Mouse (Mus musculus) small intestine, adult 2 months (tissue): ENCODE data around the gene Dzank1. TPM values are rescaled to one million over a fixed set of nuclear protein-coding genes. Genes with fewer than 3 reads are reported as not detected.
A peak's percentile ranks its signal among the peaks of the same experiment; 100 is the strongest.

Experiments used
- H3K27ac ChIP-seq: fragments of 200-500 bp; 2 replicates; pipeline ENCODE4 v1.5.1; 2012; ENCODE audit warnings: low read depth, low read length, control low read depth, inconsistent platforms; ENCODE audit not compliant: insufficient read depth
- H3K27me3 ChIP-seq: fragments of 200-500 bp; 2 replicates; pipeline ENCODE4 v1.6.1; 2012; ENCODE audit warnings: mild to moderate bottlenecking, moderate library complexity, low read length, inconsistent platforms; ENCODE audit not compliant: control insufficient read depth, insufficient read depth
- H3K36me3 ChIP-seq: fragments of 200-500 bp; 2 replicates; pipeline ENCODE4 v1.6.1; 2012; ENCODE audit warnings: mild to moderate bottlenecking, low read length, control low read depth, inconsistent platforms; ENCODE audit not compliant: control insufficient read depth, insufficient read depth
- H3K4me1 ChIP-seq: fragments of 200-500 bp; 2 replicates; pipeline ENCODE4 v1.6.1; 2012; ENCODE audit warnings: low read length, inconsistent platforms, mixed read lengths; ENCODE audit not compliant: control insufficient read depth, insufficient read depth, insufficient read length
- H3K4me3 ChIP-seq: fragments of 200-500 bp; 2 replicates; pipeline ENCODE4 v1.5.1; 2012; ENCODE audit warnings: low read depth, mild to moderate bottlenecking, control low read depth, inconsistent platforms, low read length, moderate library complexity
- CTCF ChIP-seq: fragments of 200-500 bp; IDR thresholded peaks from 2 replicates; pipeline ENCODE4 v1.5.1; 2012; ENCODE audit warnings: low read depth, mild to moderate bottlenecking, control low read depth, inconsistent platforms, low read length, moderate library complexity, mixed read lengths; ENCODE audit not compliant: insufficient replicate concordance, insufficient read length; ENCODE audit errors: extremely low read depth
- POLR2A ChIP-seq: fragments of 200-500 bp; IDR thresholded peaks from 2 replicates; pipeline ENCODE4 v1.6.1; 2012; ENCODE audit warnings: low read depth, mild to moderate bottlenecking, control low read depth, inconsistent platforms, low read length, moderate library complexity
- WGBS: fragments of 180-500 bp; shearing (Covaris S2); methylation state at CpG from one replicate; pipeline ENCODE4 v1.1.7; 2018; 5-methylcytosine and 5-hydroxymethylcytosine counted together
- polyA plus RNA-seq: library from polyadenylated mRNA; depleted of rRNA; stranded (reverse); fragments of >200 nt; gene quantifications from 2 replicates; pipeline ENCODE4 v1.2.3, GENCODE M21; 2012

Gene Dzank1
- polyA plus RNA-seq, 1 experiment, result 0.08 TPM

DNA sequence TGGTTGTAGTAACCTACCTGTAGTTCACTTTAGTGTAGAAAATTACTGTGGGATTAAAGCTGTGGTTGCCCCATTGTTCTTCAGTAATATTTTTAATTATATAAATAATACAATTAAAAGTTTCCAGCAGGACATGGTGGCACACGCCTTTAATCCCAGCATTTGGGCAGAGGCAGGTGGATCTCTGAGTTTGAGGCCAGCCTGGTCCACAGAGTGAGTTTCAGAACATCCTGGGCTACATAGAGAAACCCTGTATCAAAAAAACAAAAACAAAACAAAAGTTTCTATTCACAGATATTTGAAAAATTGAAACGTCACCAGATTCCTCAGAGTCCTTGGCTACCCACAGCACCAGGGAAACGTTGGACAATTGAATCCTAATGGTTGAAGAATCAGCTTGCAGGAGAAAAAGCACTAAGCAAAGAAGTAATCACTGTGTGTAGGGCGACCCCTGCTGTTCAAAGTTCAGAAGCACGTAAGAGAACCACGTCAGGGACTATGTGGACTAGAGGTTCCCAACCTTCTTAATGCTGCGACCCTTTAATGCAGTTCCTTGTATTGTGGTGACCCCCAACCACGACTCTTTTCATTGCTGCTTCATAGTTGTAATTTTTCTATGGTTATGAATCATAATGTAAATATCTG lies 74.7 kb downstream of the Dzank1 start:
- H3K36me3 ChIP-seq, result no peaks in the 10 kb centered on the region
- H3K4me1 ChIP-seq, result 0 out of 2 replicates have a peak, but pooled peaks cover 2% of the 10 kb centered on the region

GRCm38 (mm10) chr2:144450378-144450777 lies 76.8 kb downstream of the Dzank1 start:
- no peak for TF ChIP-seq POLR2A
- no peak for TF ChIP-seq CTCF
- no peak overlapping the region for H3K27ac ChIP-seq
- 56% methylated on average over 2 of the region's 2 CpGs for WGBS
- no peaks in the 10 kb centered on the region for H3K36me3 ChIP-seq
- H3K4me3 ChIP-seq, result no peak overlapping the region
- 0 out of 2 replicates have a peak, but pooled peaks cover 2% of the 10 kb centered on the region for H3K4me1 ChIP-seq
- H3K27me3 ChIP-seq, result no peaks in the 10 kb centered on the region

More for the DNA sequence above, 74.7 kb downstream of the Dzank1 start:
- TF ChIP-seq CTCF (no peak), POLR2A (no peak)
- Histone ChIP-seq H3K27ac (no peak overlapping the region), H3K27me3 (no peaks in the 10 kb centered on the region), H3K4me3 (no peak overlapping the region)
- 9% methylated on average over 8 of the region's 8 CpGs for WGBS

DNA sequence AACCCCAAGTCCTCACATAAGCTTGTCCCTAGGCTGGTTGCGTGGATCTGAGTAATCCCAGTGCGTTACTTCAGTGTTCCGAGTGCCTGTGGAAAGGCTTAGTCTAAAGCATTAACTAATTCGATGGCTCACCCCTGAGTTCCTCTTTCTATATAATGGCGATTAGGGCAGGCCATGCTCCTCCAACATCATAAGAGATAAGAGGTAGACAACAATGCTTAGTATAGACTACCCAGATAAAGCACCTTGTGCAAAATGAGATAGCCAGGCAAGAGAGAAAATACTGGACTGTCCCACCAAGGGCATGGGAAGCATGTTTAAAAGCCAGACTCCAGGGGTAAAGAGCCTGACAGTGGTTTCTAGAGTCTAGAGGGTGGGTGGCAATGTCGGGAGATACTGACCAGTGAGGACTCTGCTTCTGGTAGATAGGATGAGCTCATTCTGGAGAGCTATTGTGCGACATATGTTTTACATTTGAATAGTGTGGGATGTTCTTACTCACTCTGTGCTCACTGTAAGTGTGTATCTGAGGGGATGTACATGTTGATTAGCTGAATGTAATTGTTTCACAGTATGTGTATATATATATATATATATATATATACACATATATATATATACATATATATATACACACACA lies 80.7 kb downstream of the Dzank1 start:
- H3K4me3 ChIP-seq, result no peak overlapping the region
- TF ChIP-seq CTCF (no peak), POLR2A (no peak)
- no peaks in the 10 kb centered on the region for H3K27me3 ChIP-seq
- 84% methylated on average over 7 of the region's 7 CpGs for WGBS
- no peak overlapping the region for H3K27ac ChIP-seq
- H3K4me1 ChIP-seq, result peaks cover 5% of the 10 kb centered on the region
- H3K36me3 ChIP-seq, result no peaks in the 10 kb centered on the region

DNA sequence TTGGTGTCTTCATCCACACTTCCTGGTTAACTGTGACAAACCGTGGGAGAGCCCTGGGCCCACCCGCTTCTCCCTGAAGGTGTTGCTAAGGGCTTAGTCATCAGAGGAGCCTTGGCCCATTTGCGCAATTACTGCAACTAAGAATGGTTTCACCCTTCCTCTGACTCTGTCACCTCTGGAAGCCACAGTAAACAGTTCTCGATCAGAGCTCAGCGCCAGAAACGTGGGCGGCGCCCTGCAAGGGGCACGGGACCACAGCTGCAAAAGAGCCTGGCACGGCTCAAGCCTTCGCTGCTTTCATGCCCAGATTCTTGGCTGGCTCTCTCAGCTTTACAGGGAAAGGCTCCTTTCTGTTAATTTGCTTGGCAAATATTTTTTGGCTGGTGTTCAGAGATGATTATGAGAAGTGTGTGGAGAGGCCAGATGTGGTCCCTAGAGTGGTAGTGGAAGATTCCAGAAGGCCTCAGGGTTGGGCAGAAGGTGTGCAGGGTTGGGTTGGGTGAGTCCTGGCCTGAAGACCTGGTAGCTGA lies 85.8 kb downstream of the Dzank1 start:
- no peaks in the 10 kb centered on the region for H3K36me3 ChIP-seq
- no peaks in the 10 kb centered on the region for H3K27me3 ChIP-seq
- no peak overlapping the region for H3K4me3 ChIP-seq
- no peak for TF ChIP-seq CTCF
- no peak for TF ChIP-seq POLR2A
- peak overlapping the region; percentile 10 for H3K27ac ChIP-seq
- WGBS, result 21% methylated on average over 11 of the region's 11 CpGs
- H3K4me1 ChIP-seq, result peaks cover 15% of the 10 kb centered on the region

- 45% methylated on average over 3 of the region's 3 CpGs for WGBS
- Histone ChIP-seq H3K4me3 (no peak overlapping the region), H3K4me1 (peaks cover 15% of the 10 kb centered on the region), H3K27me3 (no peaks in the 10 kb centered on the region), H3K27ac (no peak overlapping the region), H3K36me3 (no peaks in the 10 kb centered on the region)
- TF ChIP-seq POLR2A, result no peak
- no peak for TF ChIP-seq CTCF
Observed at GRCm38 (mm10) chr2:144439191-144439700, 88.0 kb downstream of the Dzank1 start.

DNA sequence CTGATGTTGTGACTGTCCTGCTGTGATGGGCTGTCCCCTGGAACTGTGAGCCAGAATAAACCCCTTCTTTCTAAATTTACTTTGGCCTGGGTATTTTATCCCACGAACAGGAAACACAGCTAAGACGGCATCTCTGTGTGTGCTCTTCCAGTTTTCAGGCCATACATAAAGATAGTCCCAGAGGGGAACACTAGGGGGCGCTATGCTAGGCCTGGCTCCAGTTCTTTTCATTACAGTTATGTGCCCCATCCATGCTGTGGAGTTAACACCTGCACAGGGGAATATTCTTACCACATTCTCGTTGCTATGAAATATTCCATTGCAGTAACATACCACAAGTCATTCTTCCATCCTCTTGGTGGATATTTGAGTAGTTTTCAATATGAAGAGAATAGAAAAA lies 88.8 kb downstream of the Dzank1 start:
- WGBS, result 68% methylated on average over 4 of the region's 4 CpGs
- H3K4me1 ChIP-seq, result peaks cover 15% of the 10 kb centered on the region
- no peaks in the 10 kb centered on the region for H3K27me3 ChIP-seq
- TF ChIP-seq CTCF (peak; percentile 49; the same call in 1 of the 2 replicates), POLR2A (no peak)
- H3K36me3 ChIP-seq, result no peaks in the 10 kb centered on the region
- no peak overlapping the region for H3K27ac ChIP-seq
- H3K4me3 ChIP-seq, result no peak overlapping the region

DNA sequence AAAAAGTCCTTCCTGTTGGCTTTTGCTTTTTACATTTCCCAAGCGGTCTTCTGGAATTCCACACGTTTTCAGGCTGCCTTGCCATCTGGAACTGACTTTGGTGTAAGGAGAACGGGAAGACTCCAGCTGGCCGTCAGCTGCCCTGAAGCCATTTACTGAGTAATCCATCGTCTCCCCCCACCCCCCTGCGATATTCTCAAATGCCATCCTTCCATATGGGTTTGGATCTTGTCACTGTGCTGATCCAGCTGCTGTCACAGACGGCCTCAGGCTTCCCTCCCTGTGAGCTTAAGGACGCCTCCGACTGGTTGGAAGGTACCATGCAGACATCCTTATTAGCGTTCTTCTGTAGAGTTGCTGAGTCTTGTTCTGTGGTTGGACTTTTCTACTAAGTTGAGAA lies 91.5 kb downstream of the Dzank1 start:
- TF ChIP-seq CTCF (no peak), POLR2A (no peak)
- H3K27ac ChIP-seq, result no peak overlapping the region
- WGBS, result 88% methylated on average over 10 of the region's 10 CpGs
- peaks cover 10% of the 10 kb centered on the region; the same call in 1 of the 2 replicates for H3K4me1 ChIP-seq
- no peaks in the 10 kb centered on the region for H3K27me3 ChIP-seq
- no peaks in the 10 kb centered on the region for H3K36me3 ChIP-seq
- H3K4me3 ChIP-seq, result no peak overlapping the region
